Mouse (Mus musculus) liver, embryonic 14.5 days (tissue): ENCODE results near the gene 3100002H09Rik.

Experiments used
- CTCF ChIP-seq: IDR thresholded peaks from 2 replicates; pipeline ENCODE4 v1.5.1; 2016; ENCODE audit warnings: antibody characterized with exemption, low read depth, control low read depth
- EP300 ChIP-seq: IDR thresholded peaks from 2 replicates; pipeline ENCODE4 v1.6.1; 2016; ENCODE audit warnings: antibody characterized with exemption, low read depth

DNA sequence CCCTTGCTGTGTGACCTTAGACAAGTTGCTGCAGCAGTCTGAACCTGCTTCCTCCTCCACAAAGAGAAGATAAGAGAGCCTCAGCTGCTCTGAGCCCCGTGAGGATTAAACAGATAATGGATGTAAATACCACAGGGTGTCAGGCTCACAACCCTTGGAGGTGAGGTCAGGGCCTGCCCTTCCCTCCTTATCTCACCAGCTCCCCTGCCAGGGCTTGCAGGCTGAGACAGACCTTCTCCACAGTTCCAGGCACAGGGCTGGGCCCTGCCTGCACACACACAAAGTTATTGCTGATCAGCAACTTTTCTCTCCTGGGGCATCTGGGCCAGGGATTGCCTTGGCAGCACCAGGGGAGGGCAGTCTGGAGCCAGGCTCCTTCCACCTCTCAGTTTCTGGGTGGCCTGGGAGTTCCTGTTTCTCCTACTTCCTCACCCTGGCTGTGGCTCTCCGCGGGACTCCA, 34.4 kb upstream of the 3100002H09Rik start:
- peak; percentile 50 for TF ChIP-seq EP300
- TF ChIP-seq CTCF, result peak; percentile 45
